Mouse (Mus musculus): ENCODE measurements around the gene Bpifb2. TPM values are rescaled to one million over a fixed set of nuclear protein-coding genes. Genes with fewer than 3 reads are reported as not detected.

Gene Bpifb2
- not detected for polyA plus RNA-seq (2015; fragmentation: Illumina TruSeq; extraction: RNeasy Lipid Tissue Mini Kit (QIAGEN cat#74804); ENCODE audit: insufficient read depth, low read depth, low replicate concordance)

DNA sequence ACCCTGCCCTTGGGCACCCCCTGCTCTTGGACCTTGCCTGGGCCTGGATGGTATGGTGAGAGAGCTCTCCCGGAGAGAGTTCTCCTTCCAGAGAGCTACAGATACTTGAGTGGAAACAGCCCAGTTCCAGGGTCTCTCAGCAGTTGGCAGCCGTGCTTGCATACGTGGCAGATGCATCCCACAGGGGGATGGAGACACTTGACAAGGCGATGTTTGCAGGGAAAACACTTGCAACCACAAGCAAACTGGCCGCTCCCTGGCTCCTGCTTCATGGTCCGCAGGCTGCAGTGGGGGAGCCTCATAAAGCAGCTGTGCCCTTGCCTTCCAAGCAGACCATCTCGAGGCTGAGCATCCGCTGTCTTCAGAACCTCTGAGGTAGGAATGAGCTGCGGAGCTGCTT, at the start of gene Bpifb2:
TSS of gene Bpifb2 (plus strand) at position 301 of the 400 bp plus-strand sequence.

DNA sequence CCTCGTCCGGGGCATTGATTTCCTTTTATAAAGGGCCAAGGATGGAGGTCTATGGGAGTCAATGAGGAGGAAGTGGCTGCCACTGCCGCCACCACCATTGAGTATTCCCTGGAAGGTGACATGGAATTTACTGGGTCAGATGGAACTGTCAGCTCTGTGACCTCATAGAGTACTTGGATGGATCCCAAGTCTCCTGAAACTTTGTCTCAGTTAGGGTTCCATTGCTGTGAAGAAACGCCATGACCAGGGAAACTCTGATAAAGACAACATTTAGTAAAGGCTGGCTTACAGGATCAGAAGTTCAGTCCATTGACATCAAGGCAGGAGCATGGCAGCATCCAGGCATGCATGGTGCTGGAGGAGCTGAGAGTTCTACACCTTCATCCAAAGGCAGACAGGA, 3.9 kb upstream of the Bpifb2 start, which contains the start of gene Sun5:
TSS of gene Sun5 (minus strand) at position 101 of the 400 bp plus-strand sequence.

DNA sequence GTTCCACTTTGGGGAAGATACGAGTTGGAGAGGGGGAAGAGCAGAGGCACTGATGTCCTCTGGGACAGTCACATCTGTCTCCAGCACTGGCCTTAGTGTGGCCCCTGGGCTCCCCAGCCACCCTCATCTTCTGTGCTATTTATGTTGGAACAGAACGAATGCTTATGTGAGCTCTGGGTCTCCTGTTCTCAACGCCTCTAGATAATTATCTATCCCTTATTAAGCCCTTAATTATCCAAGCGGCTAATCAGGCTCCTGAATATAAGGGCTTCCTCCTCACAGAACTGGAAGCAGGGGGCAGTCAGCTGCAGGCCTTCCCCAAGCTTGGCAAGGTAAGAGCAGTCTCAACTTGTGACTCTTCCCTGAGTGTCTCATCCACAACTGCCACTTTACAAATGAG, 25.2 kb downstream of the Bpifb2 start, which contains the start of gene Bpifb6:
TSS of gene Bpifb6 (plus strand) at position 301 of the 400 bp plus-strand sequence.

DNA sequence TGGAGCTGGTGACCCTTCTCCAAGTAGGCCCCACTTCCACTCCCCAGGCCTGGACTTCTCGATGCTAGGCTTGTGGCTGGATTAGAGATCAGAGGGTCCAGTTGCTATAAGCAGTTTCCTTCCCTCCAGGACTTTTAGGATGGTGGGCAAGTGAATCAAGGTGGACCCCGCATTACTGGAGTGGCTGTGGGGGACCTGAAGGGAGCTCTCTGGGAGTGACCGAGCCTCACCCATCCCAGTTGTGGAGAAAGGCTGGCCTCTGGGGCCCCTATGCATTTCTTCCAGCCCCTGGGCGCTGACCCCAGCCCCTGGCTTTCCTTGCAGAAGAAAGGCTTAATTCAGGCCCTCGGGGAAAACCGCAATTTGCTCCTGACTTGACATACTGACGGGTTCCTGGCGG, 43.1 kb downstream of the Bpifb2 start, which contains the start of gene Bpifb3:
TSS of gene Bpifb3 (plus strand) at position 301 of the 400 bp plus-strand sequence.

DNA sequence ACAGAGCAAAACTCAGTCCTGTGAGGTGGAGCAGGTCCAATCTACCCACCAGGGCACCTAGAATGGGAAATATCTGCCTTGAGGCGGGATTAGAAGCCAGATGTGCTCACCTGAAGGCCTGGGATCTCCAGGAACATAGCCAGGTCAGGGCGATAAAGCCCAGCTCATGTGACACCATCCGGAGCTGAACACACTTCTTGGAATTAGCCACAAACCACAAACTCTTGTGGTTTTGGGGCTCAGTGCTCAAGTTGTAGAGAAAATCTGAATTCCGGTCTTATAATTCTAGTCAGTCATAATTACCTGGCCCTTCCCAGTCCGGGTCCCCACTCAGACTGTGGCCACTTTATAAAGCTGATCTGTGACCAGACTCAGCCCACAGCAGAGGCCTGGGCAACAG, 63.0 kb downstream of the Bpifb2 start, which contains the start of gene Bpifb4:
TSS of gene Bpifb4 (plus strand) at position 370 of the 400 bp plus-strand sequence.

Other genes with a start within 250 kb of the Bpifb2 start
- 5.7 TPM for gene Commd7, start 242.3 kb upstream of the Bpifb2 start, polyA plus RNA-seq (2015; fragmentation: Illumina TruSeq; extraction: RNeasy Lipid Tissue Mini Kit (QIAGEN cat#74804); ENCODE audit: insufficient read depth, low read depth, low replicate concordance)
- gene Dnmt3b, start 225.6 kb upstream of the Bpifb2 start, polyA plus RNA-seq (2015; fragmentation: Illumina TruSeq; extraction: RNeasy Lipid Tissue Mini Kit (QIAGEN cat#74804); ENCODE audit: insufficient read depth, low read depth, low replicate concordance): 1.00 TPM
- gene Dnmt3c, start 178.4 kb upstream of the Bpifb2 start, polyA plus RNA-seq (2015; fragmentation: Illumina TruSeq; extraction: RNeasy Lipid Tissue Mini Kit (QIAGEN cat#74804); ENCODE audit: insufficient read depth, low read depth, low replicate concordance): not detected
- 10.2 TPM for gene Mapre1, start 133.8 kb upstream of the Bpifb2 start, polyA plus RNA-seq (2015; fragmentation: Illumina TruSeq; extraction: RNeasy Lipid Tissue Mini Kit (QIAGEN cat#74804); ENCODE audit: insufficient read depth, low read depth, low replicate concordance)
- not detected for gene Efcab8, start 95.1 kb upstream of the Bpifb2 start, polyA plus RNA-seq (2015; fragmentation: Illumina TruSeq; extraction: RNeasy Lipid Tissue Mini Kit (QIAGEN cat#74804); ENCODE audit: insufficient read depth, low read depth, low replicate concordance)
- gene Sun5, start 4.0 kb upstream of the Bpifb2 start, polyA plus RNA-seq (2015; fragmentation: Illumina TruSeq; extraction: RNeasy Lipid Tissue Mini Kit (QIAGEN cat#74804); ENCODE audit: insufficient read depth, low read depth, low replicate concordance): not detected
- not detected for gene Bpifb6, start 25.3 kb downstream of the Bpifb2 start, polyA plus RNA-seq (2015; fragmentation: Illumina TruSeq; extraction: RNeasy Lipid Tissue Mini Kit (QIAGEN cat#74804); ENCODE audit: insufficient read depth, low read depth, low replicate concordance)
- gene Bpifb3, start 43.2 kb downstream of the Bpifb2 start, polyA plus RNA-seq (2015; fragmentation: Illumina TruSeq; extraction: RNeasy Lipid Tissue Mini Kit (QIAGEN cat#74804); ENCODE audit: insufficient read depth, low read depth, low replicate concordance): not detected
- not detected for gene Bpifb4, start 63.2 kb downstream of the Bpifb2 start, polyA plus RNA-seq (2015; fragmentation: Illumina TruSeq; extraction: RNeasy Lipid Tissue Mini Kit (QIAGEN cat#74804); ENCODE audit: insufficient read depth, low read depth, low replicate concordance)
- gene Bpifa6, start 99.9 kb downstream of the Bpifb2 start, polyA plus RNA-seq (2015; fragmentation: Illumina TruSeq; extraction: RNeasy Lipid Tissue Mini Kit (QIAGEN cat#74804); ENCODE audit: insufficient read depth, low read depth, low replicate concordance): not detected
- not detected for gene Bpifa2, start 133.2 kb downstream of the Bpifb2 start, polyA plus RNA-seq (2015; fragmentation: Illumina TruSeq; extraction: RNeasy Lipid Tissue Mini Kit (QIAGEN cat#74804); ENCODE audit: insufficient read depth, low read depth, low replicate concordance)